Mouse (Mus musculus) thymus, postnatal 10 days (tissue): ENCODE measurements around the gene Syde1.
A peak's percentile ranks its signal among the peaks of the same experiment; 100 is the strongest.
"Not testable (repeated sequence)": the region's sequence is repeated elsewhere in the genome, so short reads cannot be mapped to it uniquely, and the experiment has no call there.

Experiments used
- DNase-seq, 2 experiments: peaks; one replicate each; pipeline ENCODE4 v3.0.0; 2021; ENCODE audit warnings: low spot score in 2 of 2

The Syde1 gene

DNA sequence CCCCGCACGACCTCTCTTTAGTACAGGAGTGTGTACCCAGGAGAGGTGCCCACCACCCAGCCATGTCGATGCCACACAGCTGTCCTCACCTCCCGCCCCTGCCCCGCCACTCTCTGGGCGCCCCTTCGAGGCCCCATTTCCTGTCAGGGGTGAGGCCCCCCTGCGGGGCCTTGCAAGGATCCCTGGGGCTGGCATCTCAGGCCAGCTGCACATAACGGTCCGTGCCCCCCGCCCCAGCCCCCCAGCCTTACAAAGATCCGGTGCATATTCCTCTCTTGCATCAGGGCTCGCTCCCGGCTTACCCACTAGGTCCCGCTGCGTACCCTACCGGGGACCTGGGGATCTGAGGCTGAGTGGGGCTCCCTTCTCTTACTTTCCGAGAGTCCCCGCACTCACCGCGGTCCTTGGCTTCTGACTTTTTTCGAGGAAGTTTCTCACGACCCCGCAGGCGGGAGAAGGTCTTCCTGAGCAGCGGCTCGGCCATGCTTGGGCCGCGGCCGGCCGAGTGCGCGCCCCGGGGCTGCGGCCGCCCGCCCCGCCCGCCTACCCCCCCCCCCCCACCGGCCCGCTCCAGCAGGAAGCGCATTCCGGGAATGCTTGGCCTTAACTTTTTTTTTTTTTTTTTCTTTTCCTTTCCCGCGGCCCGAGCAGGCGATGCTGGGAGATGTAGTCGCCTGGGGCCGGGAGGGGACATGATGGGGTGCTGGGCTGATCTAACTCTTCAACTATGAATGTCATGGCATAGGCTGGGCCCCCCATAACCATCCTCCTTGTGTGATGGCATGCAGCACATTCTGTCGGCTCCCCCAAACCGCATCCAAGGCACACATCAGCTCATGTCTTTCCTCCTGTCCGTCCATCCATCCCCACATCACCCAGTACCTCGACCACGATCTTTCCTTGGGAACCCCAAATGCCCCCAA is at the start of gene Syde1:
TSS of gene Syde1 (minus strand) at position 559 of the 923 bp plus-strand sequence.
- DNase-seq = peak; percentile 88 to 92

DNA sequence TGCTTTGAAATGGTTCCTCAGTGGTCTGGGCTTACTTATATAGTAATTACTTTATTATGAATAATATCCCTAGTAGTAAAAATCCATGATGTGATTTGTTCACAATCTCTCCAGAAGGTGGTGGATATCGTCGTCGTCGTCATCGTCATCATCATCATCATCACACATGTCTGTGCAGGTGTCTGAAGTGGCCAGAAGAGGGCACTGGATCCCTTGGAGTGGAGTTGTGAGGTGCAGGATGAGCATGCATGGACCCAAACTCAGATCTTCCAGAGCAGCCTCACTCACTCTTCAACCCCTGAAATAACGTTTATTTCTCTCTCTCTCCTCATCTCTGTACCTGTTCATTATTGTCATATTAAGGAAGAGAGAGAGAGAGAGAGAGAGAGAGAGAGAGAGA is 40.5 kb upstream of the Syde1 start:
- DNase-seq = peak in 1 of 2 experiments; percentile 26

DNA sequence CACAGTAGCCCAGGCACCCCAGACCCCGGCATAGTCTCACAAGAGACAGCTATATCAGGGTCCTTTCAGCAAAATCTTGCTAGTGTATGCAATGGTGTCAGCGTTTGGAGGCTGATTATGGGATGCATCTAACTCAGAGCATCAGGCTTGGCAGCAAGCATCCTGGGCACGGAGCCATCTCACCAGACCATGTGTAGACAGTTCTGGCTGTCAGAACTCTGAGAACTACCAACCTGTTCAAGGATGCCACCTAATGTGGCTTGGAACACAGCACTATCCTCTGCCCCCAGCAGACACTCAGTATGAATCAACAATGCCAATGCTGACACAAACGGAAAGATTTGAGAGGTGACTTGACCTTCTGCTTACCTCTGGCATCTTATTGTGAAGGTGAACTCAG is 38.4 kb upstream of the Syde1 start:
- no peak for DNase-seq

DNA sequence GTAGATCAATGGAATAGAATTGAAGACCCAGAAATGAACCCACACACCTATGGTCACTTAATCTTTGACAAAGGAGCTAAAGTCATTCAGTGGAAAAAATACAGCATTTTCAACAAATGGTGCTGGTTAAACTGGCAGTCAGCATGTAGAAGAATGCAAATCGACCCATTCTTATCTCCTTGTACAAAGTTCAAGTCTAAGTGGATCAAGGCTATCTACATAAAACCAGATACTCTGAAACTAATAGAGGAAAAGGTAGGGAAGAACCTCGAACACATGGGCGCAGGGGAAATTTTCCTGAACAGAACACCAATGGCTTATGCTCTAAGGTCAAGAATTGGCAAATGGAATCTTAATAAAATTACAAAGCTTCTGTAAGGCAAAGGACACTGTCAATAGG is 31.4 kb upstream of the Syde1 start:
- DNase-seq = not testable (repeated sequence)

DNA sequence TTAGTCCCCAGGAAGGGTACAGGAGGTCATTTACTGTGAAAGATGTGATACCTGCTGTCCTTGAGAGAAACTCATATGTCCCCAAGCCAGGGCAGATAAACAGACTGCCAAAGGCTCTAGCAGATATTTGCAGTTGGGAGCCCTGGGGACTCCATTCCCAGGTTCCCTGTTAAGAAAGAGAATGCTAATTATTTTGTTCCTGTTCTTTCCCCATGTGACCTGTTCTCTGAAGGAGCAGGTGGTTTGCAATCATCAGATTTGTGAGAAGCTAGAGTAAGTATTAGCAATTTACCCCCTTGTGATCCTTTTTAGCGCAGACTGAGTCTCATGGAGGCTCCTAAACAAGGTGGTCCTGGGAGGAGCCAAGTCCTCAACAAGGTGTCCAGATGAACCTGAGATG is 26.2 kb upstream of the Syde1 start, which contains the start of gene Olfr1357:
TSS of gene Olfr1357 (minus strand) at position 101 of the 400 bp plus-strand sequence.
- DNase-seq = no peak

DNA sequence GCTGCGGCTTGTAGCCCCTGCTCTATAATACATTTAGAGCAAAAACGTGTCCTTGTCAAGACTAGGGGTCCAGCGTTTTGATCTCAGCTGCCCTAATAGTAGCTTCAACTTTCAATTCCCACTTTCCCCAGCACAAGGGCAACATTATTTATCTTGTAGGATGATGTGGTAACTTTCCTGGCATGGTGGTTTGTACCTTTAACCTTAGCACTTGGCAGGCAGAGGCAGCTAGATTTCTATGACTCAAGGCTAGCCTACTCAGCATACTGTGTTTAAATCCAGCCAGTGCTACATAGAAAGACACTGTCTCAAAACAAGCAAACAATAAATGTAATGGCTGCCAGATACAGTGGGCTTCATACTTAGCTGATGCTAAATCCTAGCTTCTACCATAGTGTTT is 15.8 kb upstream of the Syde1 start:
- DNase-seq = no peak

DNA sequence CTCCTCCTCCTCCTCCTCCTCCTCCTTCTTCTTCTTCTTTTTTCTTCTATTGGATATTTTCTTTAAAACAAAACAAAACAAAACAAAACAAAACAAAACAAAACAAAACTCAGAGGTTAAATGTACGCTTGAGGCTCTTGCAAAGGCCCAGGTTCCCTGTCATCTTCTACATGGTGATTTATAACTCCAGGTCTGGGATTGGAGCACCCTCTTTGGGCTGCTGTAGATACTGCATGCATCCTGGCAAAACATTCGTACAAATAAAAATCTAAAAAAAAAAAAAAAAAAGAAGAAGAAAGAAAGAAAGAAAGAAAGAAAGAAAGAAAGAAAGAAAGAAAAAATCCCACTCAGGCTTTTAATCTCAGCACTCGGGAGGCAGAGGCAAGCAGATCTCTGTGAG is 13.3 kb upstream of the Syde1 start:
- DNase-seq = peak in 1 of 2 experiments; percentile 75

DNA sequence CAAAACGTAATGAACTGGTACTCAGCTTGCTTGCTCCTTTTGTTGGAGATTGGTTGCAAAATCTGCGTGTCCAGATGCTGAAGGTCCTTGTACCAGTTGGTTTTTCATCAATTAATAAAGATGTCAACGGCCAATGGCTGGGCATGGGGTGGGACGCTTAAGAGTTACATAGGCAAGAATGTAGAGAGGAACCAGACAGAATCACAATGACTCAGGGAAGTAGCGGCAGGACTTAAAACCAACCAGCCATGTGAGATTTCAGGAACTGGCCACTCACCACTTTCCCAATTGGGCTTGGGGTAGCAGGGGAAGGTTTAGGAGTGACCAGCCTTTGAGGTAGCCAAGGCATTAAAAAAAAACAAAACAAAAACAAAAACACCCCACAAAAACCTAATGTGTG is 8.1 kb upstream of the Syde1 start:
- no peak for DNase-seq

DNA sequence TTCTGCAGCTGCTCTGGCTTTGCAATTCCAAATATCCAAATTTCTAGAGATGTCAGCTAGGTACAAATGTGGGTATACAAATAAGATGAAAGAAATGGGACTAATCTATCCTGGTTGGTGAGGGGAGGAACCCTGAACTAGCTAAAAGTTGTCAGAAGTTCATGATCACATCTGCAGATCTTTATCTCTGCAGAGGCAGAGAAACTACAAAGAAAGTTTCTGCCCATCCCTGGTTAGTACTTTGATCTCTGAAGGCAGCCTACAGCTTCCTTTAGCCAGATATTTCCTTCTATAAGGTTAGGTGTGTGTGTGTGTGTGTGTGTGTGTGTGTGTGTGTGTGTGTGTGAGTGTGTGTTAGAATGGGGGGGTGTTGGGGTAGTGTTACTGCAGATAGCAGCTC is 2.8 kb upstream of the Syde1 start:
- peak in 1 of 2 experiments; percentile 32 for DNase-seq

DNA sequence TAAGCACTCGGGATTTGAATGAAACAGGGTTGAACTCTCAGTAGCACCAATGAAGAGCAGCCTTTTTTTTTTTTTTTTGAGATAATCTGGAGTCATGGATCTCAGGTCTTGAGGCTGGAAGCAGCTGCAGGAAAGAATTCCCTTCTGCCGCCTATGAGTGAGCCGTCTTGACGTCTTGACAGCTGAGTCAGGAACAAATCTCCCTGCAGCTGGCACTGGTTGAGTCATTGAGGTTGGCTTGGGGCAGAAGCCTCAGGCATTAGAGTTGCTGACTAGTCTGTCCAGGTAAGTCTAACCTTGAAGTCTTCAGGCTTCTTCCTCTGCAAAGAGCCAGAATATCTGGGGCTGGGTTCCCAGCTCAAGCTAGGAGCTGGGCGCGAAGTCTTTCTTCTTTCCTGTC is 2.4 kb upstream of the Syde1 start:
- DNase-seq = no peak

DNA sequence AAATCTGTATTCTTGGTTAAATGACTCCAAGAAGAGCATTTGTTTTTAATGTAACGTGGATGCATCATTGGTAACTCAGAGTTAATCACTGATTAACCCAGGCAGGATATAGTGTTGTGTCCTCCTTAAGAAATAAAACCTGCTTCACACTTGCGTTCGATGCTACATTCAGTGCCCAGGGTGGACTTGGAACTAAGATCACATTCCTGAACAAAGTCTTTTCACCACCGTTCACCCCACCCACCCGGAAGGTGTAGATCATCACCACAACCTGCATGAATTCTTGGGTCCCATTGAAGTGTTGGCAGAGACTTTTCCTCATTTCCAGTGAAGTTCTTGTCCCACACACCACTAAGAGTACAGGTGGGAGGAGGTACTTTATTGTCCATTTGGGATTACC is 2.0 kb upstream of the Syde1 start:
- no peak for DNase-seq

DNA sequence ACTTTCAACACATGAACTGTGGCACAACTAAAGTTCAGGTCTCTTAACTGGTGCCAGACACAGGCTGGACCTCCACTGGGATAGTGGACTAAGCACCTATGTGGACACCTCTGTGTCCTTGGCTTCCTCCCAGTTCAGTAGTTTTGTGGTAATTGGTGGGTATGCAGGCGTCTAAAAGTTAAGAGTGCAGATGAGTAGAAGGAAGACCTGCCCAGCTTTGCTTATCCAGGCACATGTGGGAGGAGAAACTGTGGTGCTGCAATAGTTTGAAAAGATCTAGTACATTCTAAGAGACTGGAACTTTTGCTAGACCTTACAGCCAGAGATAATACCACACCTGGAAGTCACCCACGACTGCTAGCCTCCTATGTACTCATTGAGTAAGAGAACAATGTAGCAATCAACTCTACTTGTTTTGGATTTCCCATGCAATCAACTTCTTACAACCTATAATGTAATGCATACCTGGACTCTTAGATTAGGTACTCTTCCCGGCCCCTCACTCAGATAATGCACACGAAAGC is 1.2 kb upstream of the Syde1 start:
- DNase-seq = no peak

DNA sequence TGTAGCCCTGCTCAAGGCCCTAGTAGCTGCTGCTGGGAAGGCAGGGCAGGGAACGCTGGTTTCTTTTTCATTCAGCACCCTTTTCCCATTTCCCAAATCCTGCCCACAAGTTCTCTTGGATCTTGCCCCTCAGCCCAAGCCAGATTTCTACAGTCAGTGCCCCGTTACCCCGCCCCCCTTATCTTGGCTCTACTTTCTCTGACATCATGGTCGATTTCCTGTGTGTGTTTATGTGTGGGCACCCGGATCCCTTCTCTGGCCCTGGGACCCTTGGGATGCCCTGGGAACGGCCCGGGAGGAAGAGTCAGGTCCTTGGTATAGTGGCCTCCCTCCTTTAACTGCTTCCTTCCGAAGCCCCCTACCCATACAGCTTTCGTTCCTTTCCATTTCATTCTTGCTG is 1.0 kb downstream of the Syde1 start:
- DNase-seq = peak; percentile 54 to 64

DNA sequence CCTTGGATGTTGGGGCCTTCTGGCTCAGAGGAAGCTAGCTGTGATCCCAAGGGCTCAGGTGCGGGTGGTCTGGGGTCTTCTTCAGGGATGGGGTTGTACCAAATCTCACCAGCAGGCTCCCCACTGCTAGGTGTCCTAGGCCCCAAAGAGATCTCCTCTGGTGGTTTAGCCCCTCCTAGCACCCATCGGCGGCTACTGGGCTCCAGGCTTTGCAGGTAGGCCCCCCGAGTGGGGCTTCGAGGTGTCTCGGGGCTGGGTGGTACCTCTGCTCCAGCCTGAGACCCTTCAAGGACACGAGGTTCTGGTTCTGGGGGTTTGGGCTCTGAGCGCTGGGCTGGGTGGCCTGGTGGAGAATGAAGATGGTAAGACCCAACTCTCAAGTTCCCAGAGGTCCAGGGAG is 1.9 kb downstream of the Syde1 start:
- DNase-seq = peak in 1 of 2 experiments; percentile 30

DNA sequence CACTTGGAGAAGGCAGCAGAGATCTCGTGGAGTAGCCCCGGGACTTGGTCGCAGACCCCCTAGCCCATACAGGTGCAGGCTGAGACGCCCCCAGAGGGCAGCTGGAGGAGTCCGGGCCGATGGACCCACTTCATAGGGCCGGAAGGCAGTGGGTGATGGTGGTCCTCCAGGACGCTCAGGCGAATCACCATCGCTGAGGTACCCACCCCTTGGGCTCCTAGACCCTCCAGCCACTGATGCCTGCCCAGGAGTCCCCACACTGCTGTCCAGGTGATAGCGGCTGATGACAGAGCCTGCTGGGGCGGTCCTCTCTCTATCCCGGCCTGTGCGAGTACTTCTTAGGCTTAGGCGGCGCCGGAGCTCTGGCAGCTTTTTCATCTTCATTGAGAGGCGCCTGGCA is 2.5 kb downstream of the Syde1 start:
- no peak for DNase-seq

DNA sequence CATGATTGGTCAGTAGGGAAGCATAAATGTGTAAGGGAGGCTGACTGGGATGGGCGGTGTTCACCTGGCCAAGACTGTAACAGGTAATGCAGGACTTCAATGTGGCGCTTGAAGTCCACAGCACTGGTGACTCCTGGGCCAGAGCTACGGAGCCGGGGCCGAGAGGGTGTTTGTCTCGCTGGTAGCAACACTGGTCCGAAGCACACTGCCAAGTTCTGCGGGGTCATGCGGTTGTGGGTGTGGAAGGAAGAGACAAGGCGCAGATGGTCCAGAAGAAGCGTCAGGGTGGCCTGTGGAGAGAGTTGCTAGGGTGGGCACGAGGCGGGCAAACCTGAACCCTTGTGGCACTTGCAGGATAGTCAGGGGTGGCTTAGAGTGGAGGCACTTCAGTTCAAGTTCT is 5.7 kb downstream of the Syde1 start:
- no peak for DNase-seq

DNA sequence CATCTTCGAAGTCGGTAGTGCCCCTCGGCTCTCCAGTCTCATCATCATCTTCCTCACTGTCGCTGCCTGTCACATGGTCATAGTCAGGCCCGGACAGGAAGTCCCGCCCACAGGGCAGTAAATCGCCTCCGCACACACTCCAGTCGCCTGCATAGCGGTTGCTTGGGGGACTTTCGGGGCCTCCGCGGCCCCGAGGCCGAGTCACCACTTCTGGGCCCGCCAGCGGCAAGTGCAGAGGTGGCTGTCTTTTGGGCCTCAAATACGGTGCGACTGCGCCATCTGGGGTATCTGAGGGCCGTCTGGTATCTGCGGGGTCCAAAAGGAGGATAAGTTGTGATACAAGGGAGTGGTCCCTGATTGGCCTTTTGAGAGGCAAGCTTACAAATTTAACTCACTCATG is 6.2 kb downstream of the Syde1 start:
- DNase-seq = no peak

DNA sequence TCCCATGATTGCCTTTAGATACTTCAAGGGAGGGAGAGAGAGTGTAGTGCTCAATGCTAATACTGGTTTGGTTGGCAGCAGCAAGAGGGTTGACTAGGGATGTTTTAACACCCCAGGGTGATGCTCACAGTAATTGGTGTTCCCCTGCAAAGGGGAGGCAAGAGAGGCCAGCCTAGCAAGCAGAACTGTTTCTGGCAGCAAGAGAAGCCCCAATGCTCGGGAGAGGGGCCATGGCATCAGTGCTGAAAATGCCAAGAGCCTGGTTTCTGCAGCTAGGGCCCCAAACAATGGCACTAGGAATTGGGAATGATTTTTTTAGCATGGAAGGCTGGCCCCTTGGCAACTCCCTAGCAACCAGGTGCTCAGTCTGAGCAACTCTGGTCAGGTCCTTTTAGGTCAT is 6.8 kb downstream of the Syde1 start:
- no peak for DNase-seq

DNA sequence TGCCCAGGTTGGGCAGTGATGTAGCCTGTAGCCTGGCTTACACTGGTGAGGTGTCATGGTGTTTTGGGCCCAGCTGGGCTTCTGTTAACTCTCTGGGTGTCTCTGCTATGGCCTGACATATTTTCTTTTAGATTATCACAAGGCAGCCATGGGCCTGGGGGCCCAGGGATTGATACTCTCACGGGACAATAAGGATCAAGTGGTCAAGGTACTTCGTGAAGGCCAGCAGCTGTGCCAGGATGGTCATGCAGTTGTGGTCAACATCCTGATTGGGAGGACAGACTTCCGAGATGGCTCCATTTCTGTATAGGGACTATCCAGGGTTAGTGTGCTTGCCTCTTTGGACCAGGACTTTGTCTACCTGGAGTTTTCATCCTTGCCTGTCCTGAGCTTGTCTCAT is 7.8 kb downstream of the Syde1 start:
- DNase-seq = no peak

DNA sequence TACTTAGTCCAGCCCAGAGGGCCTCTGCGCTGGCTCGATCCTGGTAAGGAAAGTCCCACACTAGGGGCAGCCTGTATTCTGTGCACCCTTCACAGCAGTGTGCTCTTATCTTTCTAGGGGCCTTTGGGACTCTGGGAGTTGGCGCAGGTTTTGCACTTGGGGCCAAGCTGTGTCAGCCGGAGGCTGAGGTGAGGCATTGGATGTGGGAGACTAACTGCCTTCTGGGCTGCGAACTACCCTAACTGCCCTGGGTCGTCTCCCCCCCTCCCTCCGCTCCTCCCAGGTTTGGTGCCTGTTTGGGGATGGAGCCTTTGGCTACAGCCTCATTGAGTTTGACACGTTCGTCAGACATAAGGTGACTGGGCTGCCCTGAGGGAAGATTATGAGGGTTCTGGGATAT is 8.4 kb downstream of the Syde1 start:
- DNase-seq = no peak

DNA sequence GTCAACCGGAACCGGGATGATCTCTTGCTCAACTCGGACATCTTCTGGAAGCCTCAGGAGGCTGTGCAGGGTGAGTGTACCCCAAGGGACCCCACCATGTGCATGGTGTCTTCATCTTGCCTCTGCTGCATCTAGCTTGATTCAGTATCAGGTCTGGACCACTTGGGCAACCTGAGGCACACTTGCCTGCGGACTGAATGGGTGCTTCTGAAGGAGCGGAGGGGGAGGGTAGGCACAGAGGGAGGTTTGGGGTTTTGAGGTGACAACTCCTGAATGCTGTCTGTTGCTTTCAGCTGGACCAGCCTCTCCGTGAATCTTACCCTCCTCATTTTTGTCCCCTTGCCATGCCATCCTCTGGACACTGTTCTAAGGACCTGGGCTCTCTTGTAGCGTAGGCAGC is 10.6 kb downstream of the Syde1 start:
- DNase-seq = no peak

DNA sequence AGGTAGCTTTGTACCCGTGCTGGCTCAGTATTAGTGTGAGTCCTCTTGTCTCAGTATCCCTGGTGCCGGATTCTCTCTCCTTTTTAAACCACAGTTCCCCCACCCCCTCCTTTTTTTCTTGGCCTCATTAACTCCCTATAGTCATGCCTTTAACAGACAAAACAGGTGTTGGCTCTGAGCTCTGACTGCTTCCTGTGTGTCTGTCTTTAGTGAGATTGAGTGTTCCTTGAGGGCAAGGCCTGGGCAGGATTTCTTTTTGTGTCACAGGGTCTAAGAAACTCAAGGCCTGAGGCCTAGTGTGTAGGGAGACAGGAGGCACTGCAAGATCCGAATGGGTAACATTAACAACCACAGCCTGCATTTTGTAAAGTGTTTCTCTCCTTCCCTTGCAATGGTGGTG is 13.6 kb downstream of the Syde1 start:
- peak; percentile 52 to 56 for DNase-seq

DNA sequence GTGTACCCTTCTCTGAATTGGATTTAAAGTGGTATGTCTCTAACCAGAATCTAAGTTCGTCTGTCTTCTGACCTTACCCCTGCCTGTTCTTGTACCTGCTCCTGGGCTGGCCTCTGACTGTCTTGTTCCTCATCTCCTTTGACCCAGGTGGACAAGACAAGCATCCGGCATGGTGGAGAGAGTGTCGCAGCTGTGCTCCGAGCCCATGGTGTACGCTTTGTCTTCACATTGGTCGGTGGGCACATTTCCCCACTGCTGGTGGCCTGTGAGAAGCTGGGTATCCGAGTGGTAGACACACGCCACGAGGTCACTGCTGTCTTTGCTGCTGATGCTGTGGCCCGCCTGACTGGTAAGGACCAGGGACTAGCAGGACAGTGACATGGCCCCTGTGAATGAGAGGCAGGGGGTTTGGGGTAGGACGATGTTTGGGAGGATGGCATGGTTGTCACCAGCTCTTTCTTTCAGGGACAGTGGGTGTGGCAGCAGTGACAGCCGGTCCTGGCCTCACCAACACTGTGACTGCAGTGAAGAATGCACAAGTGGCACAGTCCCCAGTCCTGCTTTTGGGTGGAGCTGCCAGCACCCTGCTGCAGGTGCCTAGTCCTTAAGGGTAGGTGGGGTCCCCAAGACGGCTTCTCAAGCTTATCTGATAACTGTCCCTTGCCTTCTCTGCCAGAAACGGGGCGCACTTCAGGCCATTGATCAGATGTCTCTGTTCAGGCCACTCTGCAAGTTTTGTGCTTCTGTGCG is 15.2 kb downstream of the Syde1 start:
- DNase-seq = peak; percentile 40 to 49
